Mouse (Mus musculus) cerebellum, postnatal 14 days (tissue): ENCODE measurements around the gene Ripor2.
A peak's percentile ranks its signal among the peaks of the same experiment; 100 is the strongest.

Experiments
- DNase-seq, 2 experiments: peaks; one replicate each; pipeline ENCODE4 v3.0.0; 2021; ENCODE audit warnings: mixed read lengths in 2 of 2

Gene Ripor2

GRCm38 (mm10) chr13:24584841-24585240 lies 2.9 kb downstream of the Ripor2 start:
- no peak for DNase-seq

- DNase-seq: no peak
These were observed 3.4 kb downstream of the Ripor2 start for GRCm38 (mm10) chr13:24585369-24585768.

GRCm38 (mm10) chr13:24587192-24587895 lies 5.4 kb downstream of the Ripor2 start:
- no peak for DNase-seq

- DNase-seq: no peak
These were observed 6.6 kb downstream of the Ripor2 start for GRCm38 (mm10) chr13:24588603-24589002.

- DNase-seq: no peak
These were observed 9.7 kb downstream of the Ripor2 start for GRCm38 (mm10) chr13:24591737-24592136.

- no peak for DNase-seq
These were observed 12.3 kb downstream of the Ripor2 start for GRCm38 (mm10) chr13:24594303-24594702.

GRCm38 (mm10) chr13:24599631-24600041 lies 17.6 kb downstream of the Ripor2 start:
- no peak for DNase-seq

- no peak for DNase-seq
These were observed 21.0 kb downstream of the Ripor2 start for GRCm38 (mm10) chr13:24602978-24603377.

- DNase-seq: no peak
These were observed 21.6 kb downstream of the Ripor2 start for GRCm38 (mm10) chr13:24603591-24604009.

- DNase-seq: no peak
These were observed 22.1 kb downstream of the Ripor2 start for GRCm38 (mm10) chr13:24604096-24604495.

- peak; percentile 28 to 41 for DNase-seq
These were observed 23.0 kb downstream of the Ripor2 start for GRCm38 (mm10) chr13:24604761-24605591.

GRCm38 (mm10) chr13:24605755-24606154 lies 23.8 kb downstream of the Ripor2 start:
- no peak for DNase-seq

GRCm38 (mm10) chr13:24607961-24608360 lies 26.0 kb downstream of the Ripor2 start:
- no peak for DNase-seq

- DNase-seq: no peak
These were observed 26.7 kb downstream of the Ripor2 start for GRCm38 (mm10) chr13:24608709-24609108.

- DNase-seq: no peak
These were observed 28.9 kb downstream of the Ripor2 start for GRCm38 (mm10) chr13:24610883-24611282.

- DNase-seq: no peak
These were observed 31.0 kb downstream of the Ripor2 start for GRCm38 (mm10) chr13:24613031-24613430.

- no peak for DNase-seq
These were observed 31.4 kb downstream of the Ripor2 start for GRCm38 (mm10) chr13:24613433-24613832.

GRCm38 (mm10) chr13:24613927-24614780 lies 32.2 kb downstream of the Ripor2 start:
- DNase-seq: no peak

GRCm38 (mm10) chr13:24615921-24616565 lies 34.1 kb downstream of the Ripor2 start:
- DNase-seq: peak in 1 of 2 experiments; percentile 36

- DNase-seq: no peak
These were observed 34.7 kb downstream of the Ripor2 start for GRCm38 (mm10) chr13:24616645-24617044.

GRCm38 (mm10) chr13:24617076-24617798 lies 35.2 kb downstream of the Ripor2 start:
- no peak for DNase-seq

GRCm38 (mm10) chr13:24617799-24618130 lies 35.8 kb downstream of the Ripor2 start:
- no peak for DNase-seq
